Mouse (Mus musculus) adrenal gland, postnatal 10 days (tissue): Measurements from ENCODE around the gene Tmem25. TPM values are rescaled to one million over a fixed set of nuclear protein-coding genes. Genes with fewer than 3 reads are reported as not detected.
A peak's percentile ranks its signal among the peaks of the same experiment; 100 is the strongest.

Experiments
- DNase-seq: peaks from one replicate; pipeline ENCODE4 v3.0.0; 2021; ENCODE audit warnings: mixed read lengths
- long read RNA-seq, 2 experiments: library from polyadenylated mRNA; stranded (forward); transcript quantifications; one replicate each; pipeline ENCODE4 v2.0.0; 2021
- total RNA-seq, 2 experiments: library from RNA; stranded (reverse); gene quantifications; 2 replicates each; pipeline ENCODE4 v1.2.3; 2021

Tmem25 gene
- 10 to 100 TPM in 1 of 2 experiments, 1 to 10 TPM in 1; 4.3 to 10.4 TPM for total RNA-seq
- long read RNA-seq, experiment 1, partial matches to known transcripts = 3 of 6 reads
- long read RNA-seq, experiment 1, other reads (novel, unspliced or antisense) = 3 of 6 reads
- long read RNA-seq, experiment 2, partial matches to known transcripts = 4 of 10 reads
- long read RNA-seq, experiment 2, other reads (novel, unspliced or antisense) = 4 of 10 reads

- peak; percentile 94 for DNase-seq
These were observed at the start of gene Tmem25 for GRCm38 (mm10) chr9:44799102-44799957. Tmem25 (minus strand) TSS chr9:44799307.

GRCm38 (mm10) chr9:44847446-44847845, 48.3 kb upstream of the Tmem25 start:
- DNase-seq = no peak

- peak; percentile 31 for DNase-seq
These were observed 42.1 kb upstream of the Tmem25 start for GRCm38 (mm10) chr9:44841241-44841640.

GRCm38 (mm10) chr9:44836439-44836838, 37.3 kb upstream of the Tmem25 start:
- DNase-seq = peak; percentile 88

- peak; percentile 73 for DNase-seq
These were observed 33.2 kb upstream of the Tmem25 start for GRCm38 (mm10) chr9:44832356-44832755.

GRCm38 (mm10) chr9:44830506-44830905, 31.4 kb upstream of the Tmem25 start:
- no peak for DNase-seq

GRCm38 (mm10) chr9:44828944-44829343, 29.8 kb upstream of the Tmem25 start:
- DNase-seq = no peak

GRCm38 (mm10) chr9:44826660-44827059, 27.6 kb upstream of the Tmem25 start:
- no peak for DNase-seq

GRCm38 (mm10) chr9:44819920-44820827, 21.1 kb upstream of the Tmem25 start:
- no peak for DNase-seq

GRCm38 (mm10) chr9:44817522-44817921, 18.4 kb upstream of the Tmem25 start:
- no peak for DNase-seq

GRCm38 (mm10) chr9:44814179-44814578, 15.1 kb upstream of the Tmem25 start:
- no peak for DNase-seq

- no peak for DNase-seq
These were observed 11.2 kb upstream of the Tmem25 start for GRCm38 (mm10) chr9:44810316-44810715.

- DNase-seq = no peak
These were observed 8.7 kb upstream of the Tmem25 start for GRCm38 (mm10) chr9:44807778-44808177.

GRCm38 (mm10) chr9:44807141-44807540, 8.0 kb upstream of the Tmem25 start:
- DNase-seq = no peak

- DNase-seq = no peak
These were observed 6.4 kb upstream of the Tmem25 start for GRCm38 (mm10) chr9:44805536-44805935.

GRCm38 (mm10) chr9:44804678-44805077, 5.6 kb upstream of the Tmem25 start:
- no peak for DNase-seq

- peak; percentile 47 for DNase-seq
These were observed 3.8 kb upstream of the Tmem25 start, which contains the start of gene Ttc36 for GRCm38 (mm10) chr9:44802808-44803450. Ttc36 (minus strand) TSS chr9:44803072.

GRCm38 (mm10) chr9:44801669-44802068, 2.6 kb upstream of the Tmem25 start:
- no peak for DNase-seq

- DNase-seq = no peak
These were observed 834 bp upstream of the Tmem25 start for GRCm38 (mm10) chr9:44799958-44800324.

- DNase-seq = no peak
These were observed 809 bp downstream of the Tmem25 start for GRCm38 (mm10) chr9:44798298-44798697.

GRCm38 (mm10) chr9:44792842-44793241, 6.3 kb downstream of the Tmem25 start:
- no peak for DNase-seq
